22 mouse cellular contexts compared by ENCODE assay signal in genomic region chr12:111364234-111364633, GRCm38 (mm10). TPM values are rescaled to one million over a fixed set of nuclear protein-coding genes. Genes with fewer than 3 reads are reported as not detected.
A peak's percentile ranks its signal among the peaks of the same experiment; 100 is the strongest.
DNase-seq lines count a peak whose midpoint lies in the region; ATAC-seq and TF ChIP-seq lines count a peak whose summit lies in the region.
"Had no signal": no experiment of that assay in that cellular context is flagged by ENCODE, and none has a peak within 500 bp of the region (broad histone marks: within the 10 kb centered on the region; RNA-seq: fewer than 3 reads in every experiment).

No protein-coding gene starts in this region.

- H3K27me3 ChIP-seq in cerebellum, adult 2 months (ENCODE audit: control insufficient read depth, insufficient read depth, low read length) = no peaks in the 10 kb centered on the region
- H3K27me3 ChIP-seq: embryonic facial prominence, embryonic 12.5 days; heart, embryonic 13.5 days; midbrain, embryonic 13.5 days had no signal

- ATAC-seq in granulocyte monocyte progenitor cell, adult 5-6 weeks (replicated peaks; ENCODE audit: poor library complexity, severe bottlenecking) = no peak
- ATAC-seq: intestine, embryonic 16.5 days; midbrain, embryonic 13.5 days had no signal

- peak; percentile 17; the same call in 1 of the 2 replicates for TF ChIP-seq CTCF in cerebellum, adult 2 months (IDR thresholded peaks at IDR 0.05; ENCODE audit: borderline replicate concordance, insufficient read depth, low read depth, low read length)
- peak; percentile 56 for TF ChIP-seq CTCF in layer of hippocampus, adult 2 months (conservative IDR thresholded peaks at IDR 0.05)

- DNase-seq in cerebellum, adult 2 months = no peak
- no peak for DNase-seq in cerebellum, postnatal 36 days
- DNase-seq in layer of hippocampus, adult 2 months (ENCODE audit: low spot score in 2 of 2) = no peak
- no peak for DNase-seq in layer of hippocampus, adult 9-11 months
- peak; percentile 24 for DNase-seq in thymus, postnatal 4 days
- DNase-seq in thymus, postnatal 36 days = no peak
- DNase-seq in ovary, postnatal 14 days (ENCODE audit: low spot score) = no peak
- DNase-seq: cerebellum, adult 8-10 months; kidney, postnatal 4 days; lung, postnatal 4 days; right cerebral cortex, postnatal 4 days; thymus, postnatal 14 days had no signal

- no peak overlapping the region for H3K27ac ChIP-seq in cerebellum, adult 2 months (ENCODE audit: insufficient read depth, low read length)
- peak overlapping the region; percentile 36; the same call in 1 of the 2 replicates for H3K27ac ChIP-seq in layer of hippocampus, adult 2 months
- H3K27ac ChIP-seq: embryonic facial prominence, embryonic 12.5 days; heart, embryonic 13.5 days; hindbrain, embryonic 10.5 days; limb, embryonic 12.5 days; midbrain, embryonic 13.5 days had no signal

- WGBS in cerebellum, adult 2 months = 92% methylated on average over 3 of the region's 3 CpGs

- H3K4me1 ChIP-seq in cerebellum, adult 2 months (ENCODE audit: control insufficient read depth, insufficient read depth, low read length) = peaks cover 44% of the 10 kb centered on the region

- TF ChIP-seq POLR2A in cerebellum, adult 2 months (IDR thresholded peaks at IDR 0.05; ENCODE audit: borderline replicate concordance, insufficient read depth, low read length) = no peak

- no peak overlapping the region for H3K4me3 ChIP-seq in cerebellum, adult 2 months (replicated peaks; ENCODE audit: insufficient read depth, low read depth, low read length)
- H3K4me3 ChIP-seq in layer of hippocampus, adult 2 months = no peak overlapping the region
- H3K4me3 ChIP-seq: embryonic facial prominence, embryonic 12.5 days; heart, embryonic 13.5 days; hindbrain, embryonic 10.5 days; limb, embryonic 12.5 days; midbrain, embryonic 13.5 days had no signal

RNA-seq across cellular contexts. Expression of gene Cdc42bpb, which starts 13.3 kb away (rescaled TPM):
- 176 and 177 TPM in 2 replicates for polyA plus RNA-seq in cerebellum, adult 2 months (2012; rRNA removed)
- 100 to 1,000 TPM; 113 to 122 TPM for total RNA-seq in layer of hippocampus, adult 2 months (2021)
- 5.6 and 8.1 TPM in 2 replicates for total RNA-seq in granulocyte monocyte progenitor cell, adult 5-6 weeks (2014; fragmentation: Nextera tagmentation)
- 4.8 and 8.6 TPM in 2 replicates for total RNA-seq in granulocyte monocyte progenitor cell, adult 5-6 weeks (2017)

RNA-seq across cellular contexts. Expression of gene Lbhd2, which starts 42.4 kb away (rescaled TPM):
- polyA plus RNA-seq in cerebellum, adult 2 months (2012; rRNA removed) = 1.5 and 2.5 TPM in 2 replicates
- 1 to 10 TPM; 1.2 to 1.4 TPM for total RNA-seq in layer of hippocampus, adult 2 months (2021)
- not detected in 2 replicates for total RNA-seq in granulocyte monocyte progenitor cell, adult 5-6 weeks (2014; fragmentation: Nextera tagmentation)
- total RNA-seq in granulocyte monocyte progenitor cell, adult 5-6 weeks (2017) = not detected in 2 replicates
- total RNA-seq: gastrocnemius, adult 18-20 months had no signal
- polyA plus RNA-seq: forebrain, embryonic 11.5 days; midbrain, embryonic 13.5 days; neural tube, embryonic 11.5 days had no signal

RNA-seq across cellular contexts. Expression of gene Exoc3l4, which starts 52.6 kb away (rescaled TPM):
- polyA plus RNA-seq in cerebellum, adult 2 months (2012; rRNA removed) = 6.5 and 10.0 TPM in 2 replicates
- 1 to 10 TPM; 4.5 to 6.3 TPM for total RNA-seq in layer of hippocampus, adult 2 months (2021)
- total RNA-seq in granulocyte monocyte progenitor cell, adult 5-6 weeks (2014; fragmentation: Nextera tagmentation) = not detected in 2 replicates
- total RNA-seq in granulocyte monocyte progenitor cell, adult 5-6 weeks (2017) = 0.26 TPM in 1 of 2 replicates, not detected in the other

Comparison
In these comparisons a context has a peak if more than half of its experiments do, and no peak if none do; other contexts are left out.
1. RNA of gene Cdc42bpb, which starts 13.3 kb away (total RNA-seq): 113 to 122 TPM in layer of hippocampus, adult 2 months; 4.8 to 8.6 TPM in granulocyte monocyte progenitor cell, adult 5-6 weeks; every median in the first group is over 10 times any median in the second.
2. RNA of gene Exoc3l4, which starts 52.6 kb away (total RNA-seq): 4.5 to 6.3 TPM in layer of hippocampus, adult 2 months; 0.26 TPM in granulocyte monocyte progenitor cell, adult 5-6 weeks; every median in the first group is over 4 times any median in the second.